Mouse (Mus musculus): ENCODE measurements around the gene Cdkal1. TPM values are rescaled to one million over a fixed set of nuclear protein-coding genes. Genes with fewer than 3 reads are reported as not detected.

Gene Cdkal1
- total RNA-seq, 1 experiment, result 20.8 TPM

- Histone ChIP-seq H3K4me1 (ENCODE audit: control insufficient read depth in 2 of 2, insufficient read depth in 2 of 2, low read length in 2 of 2, poor library complexity in 1 of 2) (no peaks in the 10 kb centered on the region), H3K36me3 (ENCODE audit: control insufficient read depth, insufficient read depth, low read length, poor library complexity, severe bottlenecking) (no peaks in the 10 kb centered on the region), H3K4me3 (ENCODE audit: insufficient read depth in 1 of 2, low read depth in 1 of 2, low read length in 2 of 2, poor library complexity in 1 of 2, severe bottlenecking in 1 of 2) (no peak overlapping the region), H3K27ac (ENCODE audit: insufficient read depth, low read depth, low read length, poor library complexity, severe bottlenecking) (no peak overlapping the region), H3K9ac (ENCODE audit: insufficient read depth, low read depth, low read length, poor library complexity, severe bottlenecking) (no peak overlapping the region), H3K9me3 (ENCODE audit: control insufficient read depth, insufficient read depth, low read depth, low read length) (no peaks in the 10 kb centered on the region)
- TF ChIP-seq ZNF384 (IDR thresholded peaks at IDR 0.05; ENCODE audit: low read depth, low read length) (no peak), ZC3H11A (IDR thresholded peaks at IDR 0.05; ENCODE audit: borderline replicate concordance, low read depth, low read length) (no peak), CHD2 (IDR thresholded peaks at IDR 0.05; ENCODE audit: low read depth, low read length) (no peak), MAFK (IDR thresholded peaks at IDR 0.05; ENCODE audit: insufficient read depth, low read depth, low read length) (no peak), HCFC1 (IDR thresholded peaks at IDR 0.05; ENCODE audit: borderline replicate concordance, insufficient read depth, low read length) (no peak)
- in situ Hi-C loops (cut with MboI; ENCODE audit: low sequenced_read_pairs in 2 of 2, unreplicated experiment in 2 of 2), result no loop called here
- no peak for DNase-seq (ENCODE audit: low read depth, low spot score)
These were observed 570.4 kb downstream of the Cdkal1 start for GRCm38 (mm10) chr13:29285058-29285457.

- no peak for DNase-seq (ENCODE audit: low read depth, low spot score)
- Histone ChIP-seq H3K4me1 (ENCODE audit: control insufficient read depth in 2 of 2, insufficient read depth in 2 of 2, low read length in 2 of 2, poor library complexity in 1 of 2) (peaks cover 0 to 4% of the 10 kb centered on the region in 2 experiments; a peak in 2 of 4 replicates), H3K9me3 (ENCODE audit: control insufficient read depth, insufficient read depth, low read depth, low read length) (no peaks in the 10 kb centered on the region), H3K4me3 (ENCODE audit: insufficient read depth in 1 of 2, low read depth in 1 of 2, low read length in 2 of 2, poor library complexity in 1 of 2, severe bottlenecking in 1 of 2) (no peak overlapping the region), H3K36me3 (ENCODE audit: control insufficient read depth, insufficient read depth, low read length, poor library complexity, severe bottlenecking) (no peaks in the 10 kb centered on the region), H3K27ac (ENCODE audit: insufficient read depth, low read depth, low read length, poor library complexity, severe bottlenecking) (no peak overlapping the region), H3K9ac (ENCODE audit: insufficient read depth, low read depth, low read length, poor library complexity, severe bottlenecking) (no peak overlapping the region)
- in situ Hi-C loops (cut with MboI; ENCODE audit: low sequenced_read_pairs in 2 of 2, unreplicated experiment in 2 of 2), result no loop called here
- TF ChIP-seq ZC3H11A (IDR thresholded peaks at IDR 0.05; ENCODE audit: borderline replicate concordance, low read depth, low read length) (no peak), ZNF384 (IDR thresholded peaks at IDR 0.05; ENCODE audit: low read depth, low read length) (no peak)
These were observed 573.9 kb downstream of the Cdkal1 start for GRCm38 (mm10) chr13:29281556-29281955.

GRCm38 (mm10) chr13:29278156-29278555 is 577.3 kb downstream of the Cdkal1 start:
- Histone ChIP-seq H3K4me3 (ENCODE audit: insufficient read depth in 1 of 2, low read depth in 1 of 2, low read length in 2 of 2, poor library complexity in 1 of 2, severe bottlenecking in 1 of 2) (no peak overlapping the region), H3K4me1 (ENCODE audit: control insufficient read depth in 2 of 2, insufficient read depth in 2 of 2, low read length in 2 of 2, poor library complexity in 1 of 2) (peaks cover 0 to 4% of the 10 kb centered on the region in 2 experiments; a peak in 2 of 4 replicates), H3K9me3 (ENCODE audit: control insufficient read depth, insufficient read depth, low read depth, low read length) (no peaks in the 10 kb centered on the region), H3K9ac (ENCODE audit: insufficient read depth, low read depth, low read length, poor library complexity, severe bottlenecking) (no peak overlapping the region), H3K36me3 (ENCODE audit: control insufficient read depth, insufficient read depth, low read length, poor library complexity, severe bottlenecking) (no peaks in the 10 kb centered on the region), H3K27ac (ENCODE audit: insufficient read depth, low read depth, low read length, poor library complexity, severe bottlenecking) (no peak overlapping the region)
- DNase-seq (ENCODE audit: low read depth, low spot score), result peak; percentile 37
- in situ Hi-C loops (cut with MboI; ENCODE audit: low sequenced_read_pairs in 2 of 2, unreplicated experiment in 2 of 2), result no loop called here
- TF ChIP-seq CHD2 (IDR thresholded peaks at IDR 0.05; ENCODE audit: low read depth, low read length), result 0 out of 2 replicates have a peak, but pooled peaks have one; percentile 31
- no peak for TF ChIP-seq ZNF384 (IDR thresholded peaks at IDR 0.05; ENCODE audit: low read depth, low read length)

- no peaks in the 10 kb centered on the region for H3K9me3 ChIP-seq (ENCODE audit: control insufficient read depth, insufficient read depth, low read depth, low read length)
- in situ Hi-C loops (cut with MboI; ENCODE audit: low sequenced_read_pairs in 2 of 2, unreplicated experiment in 2 of 2), result no loop called here
- H3K9ac ChIP-seq (ENCODE audit: insufficient read depth, low read depth, low read length, poor library complexity, severe bottlenecking), result no peak overlapping the region
- no peak overlapping the region for H3K4me3 ChIP-seq (ENCODE audit: insufficient read depth in 1 of 2, low read depth in 1 of 2, low read length in 2 of 2, poor library complexity in 1 of 2, severe bottlenecking in 1 of 2)
- no peak for DNase-seq (ENCODE audit: low read depth, low spot score)
- peaks cover 0 to 8% of the 10 kb centered on the region in 2 experiments; a peak in 2 of 4 replicates for H3K4me1 ChIP-seq (ENCODE audit: control insufficient read depth in 2 of 2, insufficient read depth in 2 of 2, low read length in 2 of 2, poor library complexity in 1 of 2)
- no peaks in the 10 kb centered on the region for H3K36me3 ChIP-seq (ENCODE audit: control insufficient read depth, insufficient read depth, low read length, poor library complexity, severe bottlenecking)
- TF ChIP-seq HCFC1 (IDR thresholded peaks at IDR 0.05; ENCODE audit: borderline replicate concordance, insufficient read depth, low read length) (no peak), ZC3H11A (IDR thresholded peaks at IDR 0.05; ENCODE audit: borderline replicate concordance, low read depth, low read length) (no peak), CHD2 (IDR thresholded peaks at IDR 0.05; ENCODE audit: low read depth, low read length) (no peak), MAFK (IDR thresholded peaks at IDR 0.05; ENCODE audit: insufficient read depth, low read depth, low read length) (no peak), ZNF384 (IDR thresholded peaks at IDR 0.05; ENCODE audit: low read depth, low read length) (no peak)
- H3K27ac ChIP-seq (ENCODE audit: insufficient read depth, low read depth, low read length, poor library complexity, severe bottlenecking), result no peak overlapping the region
These were observed 581.2 kb downstream of the Cdkal1 start for GRCm38 (mm10) chr13:29274296-29274695.

GRCm38 (mm10) chr13:29273693-29274221 is 581.7 kb downstream of the Cdkal1 start:
- H3K36me3 ChIP-seq (ENCODE audit: control insufficient read depth, insufficient read depth, low read length, poor library complexity, severe bottlenecking), result no peaks in the 10 kb centered on the region
- H3K9me3 ChIP-seq (ENCODE audit: control insufficient read depth, insufficient read depth, low read depth, low read length), result no peaks in the 10 kb centered on the region
- in situ Hi-C loops (cut with MboI; ENCODE audit: low sequenced_read_pairs in 2 of 2, unreplicated experiment in 2 of 2), result no loop called here
- H3K9ac ChIP-seq (ENCODE audit: insufficient read depth, low read depth, low read length, poor library complexity, severe bottlenecking), result no peak overlapping the region
- H3K4me3 ChIP-seq (ENCODE audit: insufficient read depth in 1 of 2, low read depth in 1 of 2, low read length in 2 of 2, poor library complexity in 1 of 2, severe bottlenecking in 1 of 2), result no peak overlapping the region
- DNase-seq (ENCODE audit: low read depth, low spot score), result no peak
- no peak overlapping the region for H3K27ac ChIP-seq (ENCODE audit: insufficient read depth, low read depth, low read length, poor library complexity, severe bottlenecking)
- TF ChIP-seq ZNF384 (IDR thresholded peaks at IDR 0.05; ENCODE audit: low read depth, low read length), result no peak
- no peak for TF ChIP-seq ZC3H11A (IDR thresholded peaks at IDR 0.05; ENCODE audit: borderline replicate concordance, low read depth, low read length)
- no peak for TF ChIP-seq CHD2 (IDR thresholded peaks at IDR 0.05; ENCODE audit: low read depth, low read length)
- no peak for TF ChIP-seq HCFC1 (IDR thresholded peaks at IDR 0.05; ENCODE audit: borderline replicate concordance, insufficient read depth, low read length)
- no peak for TF ChIP-seq MAFK (IDR thresholded peaks at IDR 0.05; ENCODE audit: insufficient read depth, low read depth, low read length)
- H3K4me1 ChIP-seq (ENCODE audit: control insufficient read depth in 2 of 2, insufficient read depth in 2 of 2, low read length in 2 of 2, poor library complexity in 1 of 2), result peaks cover 0 to 6% of the 10 kb centered on the region in 2 experiments; a peak in 2 of 4 replicates

Measured in ES-E14 (cell line).